Mouse (Mus musculus): ENCODE results near the gene Scrn1.

The Scrn1 gene

GRCm38 (mm10) chr6:54565665-54566545 lies at the start of gene Scrn1:
Gene Scrn1 (minus strand): TSS chr6:54566489.
- DNase-seq (ENCODE audit: low spot score) = peak; percentile 37

GRCm38 (mm10) chr6:54606241-54606640 lies 40.0 kb upstream of the Scrn1 start:
- no peak for DNase-seq (ENCODE audit: low spot score)

- DNase-seq (ENCODE audit: low spot score) = no peak
Observed at GRCm38 (mm10) chr6:54604001-54604715, 37.9 kb upstream of the Scrn1 start.

GRCm38 (mm10) chr6:54602891-54603290 lies 36.6 kb upstream of the Scrn1 start:
- no peak for DNase-seq (ENCODE audit: low spot score)

GRCm38 (mm10) chr6:54600681-54601347 lies 34.5 kb upstream of the Scrn1 start:
- DNase-seq (ENCODE audit: low spot score) = no peak

- DNase-seq (ENCODE audit: low spot score) = no peak
Observed at GRCm38 (mm10) chr6:54597711-54598110, 31.4 kb upstream of the Scrn1 start.

GRCm38 (mm10) chr6:54597208-54597607 lies 30.9 kb upstream of the Scrn1 start, which contains the start of gene Fkbp14:
Gene Fkbp14 (minus strand): TSS chr6:54597308.
- no peak for DNase-seq (ENCODE audit: low spot score)

GRCm38 (mm10) chr6:54595330-54595878 lies 29.1 kb upstream of the Scrn1 start:
- DNase-seq (ENCODE audit: low spot score) = no peak

GRCm38 (mm10) chr6:54594469-54595329 lies 28.4 kb upstream of the Scrn1 start, which contains the start of gene Plekha8:
Gene Plekha8 (plus strand): TSS chr6:54595111.
- peak; percentile 92 for DNase-seq (ENCODE audit: low spot score)

- DNase-seq (ENCODE audit: low spot score) = no peak
Observed at GRCm38 (mm10) chr6:54593766-54594468, 27.6 kb upstream of the Scrn1 start.

GRCm38 (mm10) chr6:54592938-54593535 lies 26.7 kb upstream of the Scrn1 start:
- peak; percentile 96 for DNase-seq (ENCODE audit: low spot score)

GRCm38 (mm10) chr6:54591778-54592177 lies 25.5 kb upstream of the Scrn1 start:
- DNase-seq (ENCODE audit: low spot score) = peak; percentile 72

GRCm38 (mm10) chr6:54590691-54591090 lies 24.4 kb upstream of the Scrn1 start:
- no peak for DNase-seq (ENCODE audit: low spot score)

GRCm38 (mm10) chr6:54588212-54588611 lies 21.9 kb upstream of the Scrn1 start:
- no peak for DNase-seq (ENCODE audit: low spot score)

- no peak for DNase-seq (ENCODE audit: low spot score)
Observed at GRCm38 (mm10) chr6:54587683-54588082, 21.4 kb upstream of the Scrn1 start.

GRCm38 (mm10) chr6:54586911-54587310 lies 20.6 kb upstream of the Scrn1 start:
- no peak for DNase-seq (ENCODE audit: low spot score)

- peak; percentile 69 for DNase-seq (ENCODE audit: low spot score)
Observed at GRCm38 (mm10) chr6:54586175-54586574, 19.9 kb upstream of the Scrn1 start.

- DNase-seq (ENCODE audit: low spot score) = no peak
Observed at GRCm38 (mm10) chr6:54573218-54573955, 7.1 kb upstream of the Scrn1 start.

- DNase-seq (ENCODE audit: low spot score) = no peak
Observed at GRCm38 (mm10) chr6:54569776-54570175, 3.5 kb upstream of the Scrn1 start.
